Mouse (Mus musculus) spleen, postnatal 36 days (tissue): ENCODE measurements around the gene Fam107a.

Experiments
- DNase-seq, 2 experiments: peaks; one replicate each; pipeline ENCODE4 v3.0.0; 2022; ENCODE audit warnings: low spot score in 2 of 2, mixed read lengths in 1 of 2

Gene Fam107a

DNA sequence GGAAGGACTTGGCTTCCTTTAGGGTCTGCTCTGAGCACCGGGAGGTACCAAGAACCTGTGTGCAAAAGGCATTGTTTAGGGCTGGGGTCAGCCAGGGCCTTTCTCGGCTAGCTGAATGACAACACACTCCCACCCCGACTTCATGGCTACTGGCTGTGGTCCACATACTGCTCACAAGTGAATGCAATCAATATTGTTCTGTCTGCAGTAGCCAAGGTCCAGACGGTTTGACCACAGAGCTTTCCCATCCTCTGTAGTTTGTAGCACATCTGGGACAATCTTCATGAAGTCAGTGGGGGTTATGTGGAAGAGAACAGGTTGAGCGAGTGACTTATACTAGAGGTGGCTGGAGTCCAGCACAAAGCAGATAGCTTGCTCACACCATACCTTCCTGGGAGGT, 60.9 kb downstream of the Fam107a start:
- DNase-seq, result no peak

GRCm38 (mm10) chr14:8256072-8256471, 61.8 kb downstream of the Fam107a start:
- no peak for DNase-seq

DNA sequence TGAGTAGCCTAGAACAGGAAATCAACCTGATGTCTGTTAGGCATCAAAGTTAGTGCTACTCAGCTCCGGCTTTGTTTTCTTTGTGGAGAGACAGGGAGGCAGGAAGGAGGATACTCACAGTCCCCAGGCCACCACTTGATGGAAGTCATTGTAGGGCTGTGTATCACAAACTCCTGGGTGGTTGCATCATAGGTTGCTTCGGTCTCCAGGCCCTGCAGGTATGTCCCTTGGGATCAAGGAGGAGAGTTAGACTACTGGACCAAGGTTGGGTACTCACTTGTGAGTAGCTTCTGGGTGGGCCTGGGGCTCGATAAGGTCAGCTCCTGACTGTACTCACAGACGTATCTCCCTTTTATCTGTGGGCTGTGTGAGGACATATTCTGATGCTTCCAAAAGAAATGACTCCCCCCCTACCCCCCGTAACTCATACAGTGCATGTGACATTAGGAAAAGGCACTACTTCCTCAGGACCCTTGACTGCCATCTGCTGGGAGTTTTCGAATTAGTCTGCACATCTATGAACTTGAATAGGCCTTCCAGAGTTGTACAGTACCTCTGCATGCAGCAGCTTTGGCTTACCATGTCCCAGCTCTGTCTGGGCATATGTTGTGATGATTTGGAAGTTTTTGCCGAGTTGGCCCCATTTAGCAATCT, 62.6 kb downstream of the Fam107a start:
- DNase-seq, result peak; percentile 42 to 46

DNA sequence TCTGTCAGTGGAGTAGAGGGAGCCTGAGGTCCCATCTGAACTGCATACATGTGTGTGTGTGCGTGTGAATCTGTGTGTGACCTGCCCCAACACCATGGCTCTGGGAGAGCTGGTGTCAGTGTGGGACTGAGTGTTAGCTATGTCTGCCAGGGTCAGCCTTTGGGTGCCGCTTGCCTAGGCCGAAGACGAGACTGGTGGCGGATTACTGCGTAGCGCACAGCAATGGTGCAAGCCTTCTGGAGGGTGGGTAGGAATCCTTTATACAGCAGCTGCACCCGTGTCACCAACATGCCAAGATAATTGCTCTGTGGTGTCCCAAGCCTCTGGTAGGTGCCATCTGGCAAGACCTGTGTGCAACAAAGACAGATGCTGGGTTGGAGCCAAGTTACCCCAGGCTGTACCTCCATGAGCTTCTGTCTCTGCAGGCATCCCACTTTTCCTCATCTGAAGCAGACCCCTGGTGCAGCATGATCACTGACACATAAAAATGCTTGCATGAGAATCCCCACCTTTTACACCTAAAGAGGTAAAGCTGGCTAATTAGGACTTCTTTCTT, 66.4 kb downstream of the Fam107a start:
- DNase-seq, result no peak

DNA sequence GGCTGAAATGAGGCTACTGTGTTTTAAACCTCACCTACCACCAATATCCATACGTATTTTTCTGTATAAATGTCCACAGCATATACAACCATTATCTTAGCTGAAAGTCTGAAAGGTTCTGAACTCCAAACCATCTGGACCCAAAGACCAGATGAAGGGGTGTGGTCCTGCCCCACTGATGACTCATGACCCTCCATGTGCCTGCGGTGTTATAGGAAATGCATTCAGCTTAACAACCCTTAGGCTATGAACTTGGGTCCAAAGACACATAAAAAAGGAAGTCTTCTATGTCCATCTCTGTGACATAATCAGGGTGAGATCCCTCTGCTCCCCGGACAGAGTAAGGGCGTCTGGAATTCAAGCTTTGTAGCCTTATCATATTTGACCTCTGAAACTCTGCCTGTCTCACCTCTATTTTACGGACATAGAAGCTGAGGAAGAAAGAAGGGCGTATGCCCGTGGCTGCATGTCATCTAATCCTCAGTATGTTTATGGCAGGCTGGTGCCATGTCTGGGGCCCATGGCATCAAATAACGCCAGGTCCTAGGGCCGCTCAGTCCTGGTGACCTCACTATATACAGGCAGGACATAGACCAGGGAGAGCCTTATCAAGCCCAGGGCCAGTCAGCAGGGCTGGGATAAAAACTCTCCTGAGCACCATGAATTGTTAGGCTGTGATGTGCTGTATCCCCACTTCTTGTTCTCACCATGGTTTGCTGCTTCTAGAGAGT, 67.5 kb downstream of the Fam107a start:
- DNase-seq, result no peak

- no peak for DNase-seq
Measured at GRCm38 (mm10) chr14:8249206-8249605, 68.6 kb downstream of the Fam107a start.

- DNase-seq, result no peak
Measured at GRCm38 (mm10) chr14:8246878-8247277, 70.9 kb downstream of the Fam107a start.
